Mouse (Mus musculus) ES-E14 (cell line): ENCODE results near the gene Crat. TPM values are rescaled to one million over a fixed set of nuclear protein-coding genes. Genes with fewer than 3 reads are reported as not detected.

Experiments used
- DNase-seq: peaks from one replicate; pipeline ENCODE4 v3.0.0-alpha.2; 2013; ENCODE audit warnings: low read depth, low spot score
- H3K27ac ChIP-seq: 2 replicates; pipeline ENCODE4 v1.5.1; 2012; ENCODE audit warnings: low read depth, mild to moderate bottlenecking, low read length, moderate library complexity, mixed read lengths; ENCODE audit not compliant: poor library complexity, insufficient read depth, severe bottlenecking
- H3K36me3 ChIP-seq: 2 replicates; pipeline ENCODE4 v1.6.1; 2012; ENCODE audit warnings: mild to moderate bottlenecking, low read length, moderate library complexity, mixed read lengths; ENCODE audit not compliant: control insufficient read depth, poor library complexity, insufficient read depth, severe bottlenecking
- H3K4me1 ChIP-seq, 2 experiments: fragments of 150-350 bp in 1 of 2; sonication (generic) in 1 of 2; 2 replicates each; pipeline ENCODE4 v1.6.1; 2012; ENCODE audit warnings: low read length in 2 of 2, mild to moderate bottlenecking in 1 of 2, mixed read lengths in 1 of 2; ENCODE audit not compliant: control insufficient read depth in 2 of 2, insufficient read depth in 2 of 2, poor library complexity in 1 of 2
- H3K4me3 ChIP-seq, 2 experiments: fragments of 150-350 bp in 1 of 2; sonication (generic) in 1 of 2; 2 replicates each; pipeline ENCODE4 v1.5.1; 2012; ENCODE audit warnings: low read length in 2 of 2, low read depth in 1 of 2, mild to moderate bottlenecking in 1 of 2, mixed read lengths in 1 of 2; ENCODE audit not compliant: insufficient read depth in 1 of 2, poor library complexity in 1 of 2, severe bottlenecking in 1 of 2
- H3K9ac ChIP-seq: 2 replicates; pipeline ENCODE4 v1.6.1; 2012; ENCODE audit warnings: low read depth, mild to moderate bottlenecking, low read length, mixed read lengths; ENCODE audit not compliant: poor library complexity, insufficient read depth, severe bottlenecking
- H3K9me3 ChIP-seq: fragments of 150-350 bp; sonication (generic); 2 replicates; pipeline ENCODE4 v1.6.1; 2012; ENCODE audit warnings: low read depth, mild to moderate bottlenecking, low read length; ENCODE audit not compliant: control insufficient read depth, insufficient read depth
- CHD2 ChIP-seq: IDR thresholded peaks from 2 replicates; pipeline ENCODE4 v1.6.1; 2014; ENCODE audit warnings: mild to moderate bottlenecking, low read depth, low read length, inconsistent platforms
- HCFC1 ChIP-seq: IDR thresholded peaks from 2 replicates; pipeline ENCODE4 v1.6.1; 2012; ENCODE audit warnings: low read length, inconsistent platforms, borderline replicate concordance; ENCODE audit not compliant: insufficient read depth
- MAFK ChIP-seq: IDR thresholded peaks from 2 replicates; pipeline ENCODE4 v1.6.1; 2014; ENCODE audit warnings: mild to moderate bottlenecking, low read depth, low read length, inconsistent platforms; ENCODE audit not compliant: insufficient read depth
- ZC3H11A ChIP-seq: IDR thresholded peaks from 2 replicates; pipeline ENCODE4 v1.6.1; 2012; ENCODE audit warnings: low read depth, mild to moderate bottlenecking, inconsistent platforms, low read length, borderline replicate concordance
- ZNF384 ChIP-seq: IDR thresholded peaks from 2 replicates; pipeline ENCODE4 v1.6.1; 2012; ENCODE audit warnings: low read depth, low read length, inconsistent platforms
- in situ Hi-C, 2 experiments: fragments of 600-800 bp; cut with MboI; formaldehyde crosslinking; loops; one replicate each; pipeline ENCODE4 v1.15.1; 2025; ENCODE audit warnings: low sequenced_read_pairs in 2 of 2, inconsistent platforms in 1 of 2; ENCODE audit not compliant: unreplicated experiment in 2 of 2
- total RNA-seq: library from RNA; depleted of rRNA; stranded (reverse); fragments of 300-350 nt; gene quantifications from 2 replicates; pipeline ENCODE4 v1.2.3, GENCODE M21; 2012

Crat gene
- total RNA-seq, 1 experiment, result 5.8 TPM

- peak overlapping the region; percentile 0; the same call in 1 of the 2 replicates for H3K9ac ChIP-seq
- in situ Hi-C loops, result loop anchor here (25.0 kb wide), 1 partner anchor 328 kb away; no protein-coding TSS in a partner anchor
- H3K36me3 ChIP-seq, result no peaks in the 10 kb centered on the region
- no peak for TF ChIP-seq MAFK
- TF ChIP-seq ZC3H11A, result 0 out of 2 replicates have a peak, but pooled peaks have one; percentile 6
- DNase-seq, result no peak
- no peaks in the 10 kb centered on the region for H3K9me3 ChIP-seq
- no peak overlapping the region for H3K4me3 ChIP-seq
- H3K27ac ChIP-seq, result no peak overlapping the region
- H3K4me1 ChIP-seq, result peaks cover 0 to 9% of the 10 kb centered on the region in 2 experiments; a peak in 1 of 4 replicates
Measured at GRCm38 (mm10) chr2:30459241-30459640, 43.6 kb upstream of the Crat start.

GRCm38 (mm10) chr2:30458349-30458748 lies 42.7 kb upstream of the Crat start:
- Histone ChIP-seq H3K4me1 (peaks cover 0 to 5% of the 10 kb centered on the region in 2 experiments; a peak in 1 of 4 replicates), H3K27ac (no peak overlapping the region), H3K9me3 (no peaks in the 10 kb centered on the region), H3K9ac (no peak overlapping the region), H3K36me3 (no peaks in the 10 kb centered on the region), H3K4me3 (no peak overlapping the region)
- TF ChIP-seq ZNF384 (no peak), HCFC1 (no peak), CHD2 (no peak), ZC3H11A (no peak), MAFK (no peak)
- no peak for DNase-seq
- in situ Hi-C loops, result loop anchor here (25.0 kb wide), 1 partner anchor 329 kb away; no protein-coding TSS in a partner anchor

- H3K36me3 ChIP-seq, result no peaks in the 10 kb centered on the region; the same call in 1 of the 2 replicates
Measured at GRCm38 (mm10) chr2:30456104-30456980, 40.7 kb upstream of the Crat start.

DNA sequence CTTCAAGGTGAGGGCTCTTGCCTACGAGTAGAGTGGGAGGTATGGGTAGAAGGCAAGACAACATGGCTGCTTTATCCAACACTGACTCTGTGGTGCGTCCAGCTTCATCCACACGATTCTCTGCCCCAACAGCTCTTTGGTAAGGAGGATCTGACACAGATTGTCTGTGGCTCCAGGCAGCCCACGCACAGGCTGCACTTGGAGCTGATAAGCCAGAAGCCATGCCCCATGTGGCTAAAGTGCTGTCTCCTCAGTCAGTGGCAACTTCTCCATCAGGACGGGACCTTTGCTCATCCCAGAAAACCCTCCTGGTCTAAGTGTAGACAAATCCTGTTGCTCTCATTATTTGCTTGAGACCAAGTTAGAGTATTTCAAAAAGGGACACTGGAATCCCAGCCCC lies 39.0 kb upstream of the Crat start:
- in situ Hi-C loops, result loop anchor here (25.0 kb wide), 1 partner anchor 333 kb away; no protein-coding TSS in a partner anchor
- no peak for TF ChIP-seq MAFK
- no peak for TF ChIP-seq ZNF384
- TF ChIP-seq ZC3H11A, result no peak
- TF ChIP-seq CHD2, result no peak
- no peak for TF ChIP-seq HCFC1
- Histone ChIP-seq H3K4me3 (no peak overlapping the region), H3K27ac (no peak overlapping the region), H3K9me3 (no peaks in the 10 kb centered on the region), H3K36me3 (peaks cover under 1% of the 10 kb centered on the region; the same call in 1 of the 2 replicates), H3K4me1 (peaks cover 0 to 8% of the 10 kb centered on the region in 2 experiments; a peak in 2 of 4 replicates), H3K9ac (no peak overlapping the region)
- DNase-seq, result no peak

More at GRCm38 (mm10) chr2:30456104-30456980, 40.7 kb upstream of the Crat start:
- Histone ChIP-seq H3K9ac (no peak overlapping the region), H3K4me1 (peaks cover 0 to 8% of the 10 kb centered on the region in 2 experiments; a peak in 2 of 4 replicates), H3K9me3 (no peaks in the 10 kb centered on the region), H3K27ac (no peak overlapping the region), H3K4me3 (no peak overlapping the region)
- TF ChIP-seq ZC3H11A (no peak), HCFC1 (no peak), MAFK (no peak), CHD2 (no peak), ZNF384 (no peak)
- no peak for DNase-seq
- in situ Hi-C loops, result loop anchor here (25.0 kb wide), 1 partner anchor 331 kb away; no protein-coding TSS in a partner anchor
